Mouse (Mus musculus) kidney, postnatal 0 days (tissue): Measurements from ENCODE around the gene Unc93b1. TPM values are rescaled to one million over a fixed set of nuclear protein-coding genes. Genes with fewer than 3 reads are reported as not detected.

Experiments used
- ATAC-seq: fragments of 200-750 bp; cut with Nextera tagmentation; replicated peaks from 2 replicates; pipeline ENCODE4 v1.8.0; 2017; ENCODE audit warnings: low read depth, moderate number of reproducible peaks, moderate TSS enrichment, moderate library complexity; ENCODE audit not compliant: low FRiP score
- DNase-seq: peaks from one replicate; pipeline ENCODE4 v3.0.0-alpha.2; 2016; ENCODE audit warnings: low spot score
- H3K27ac ChIP-seq: fragments of 300-500 bp; sonication (generic); 2 replicates; pipeline ENCODE4 v1.5.1; 2014; ENCODE audit warnings: mild to moderate bottlenecking
- H3K27me3 ChIP-seq: fragments of 300-500 bp; sonication (generic); 2 replicates; pipeline ENCODE4 v1.6.1; 2014; ENCODE audit warnings: low read length, mixed read lengths; ENCODE audit not compliant: insufficient read depth
- H3K36me3 ChIP-seq: fragments of 300-500 bp; sonication (generic); 2 replicates; pipeline ENCODE4 v1.6.1; 2014; ENCODE audit warnings: low read length, mixed read lengths; ENCODE audit not compliant: insufficient read depth
- H3K4me1 ChIP-seq: fragments of 300-500 bp; sonication (generic); replicated peaks from 2 replicates; pipeline ENCODE4 v1.6.1; 2014; ENCODE audit warnings: antibody characterized with exemption, low read length, mixed read lengths; ENCODE audit not compliant: insufficient read depth
- H3K4me2 ChIP-seq: fragments of 300-500 bp; sonication (generic); 2 replicates; pipeline ENCODE4 v1.6.1; 2014; ENCODE audit warnings: mild to moderate bottlenecking, low read length, moderate library complexity, mixed read lengths
- H3K4me3 ChIP-seq: fragments of 300-500 bp; sonication (generic); replicated peaks from 2 replicates; pipeline ENCODE4 v1.5.1; 2014; ENCODE audit warnings: low read depth, low read length
- H3K9ac ChIP-seq: fragments of 300-500 bp; sonication (generic); 2 replicates; pipeline ENCODE4 v1.6.1; 2014; ENCODE audit warnings: low read depth, low read length
- H3K9me3 ChIP-seq: fragments of 300-500 bp; sonication (generic); replicated peaks from 2 replicates; pipeline ENCODE4 v1.6.1; 2016; ENCODE audit warnings: low read length, inconsistent platforms, mixed read lengths
- CTCF ChIP-seq: IDR thresholded peaks from 2 replicates; pipeline ENCODE4 v1.5.1; 2016; ENCODE audit warnings: antibody characterized with exemption, low read depth, mild to moderate bottlenecking, moderate library complexity
- WGBS: fragments of 180-500 bp; shearing (Covaris S2); extraction: QIAGEN DNeasy Blood & Tissue Kit; methylation state at CpG from one replicate; pipeline ENCODE4 v1.1.7; 2014; 5-methylcytosine and 5-hydroxymethylcytosine counted together
- polyA plus RNA-seq: library from polyadenylated mRNA; unstranded; fragments of >200 nt; fragmentation: Nextera tagmentation; extraction: Ambion mirVana; gene quantifications from 2 replicates; pipeline ENCODE4 v1.2.1, GENCODE M21; 2015

Gene Unc93b1
- polyA plus RNA-seq, 1 experiment from 2014 or later = 24.2 TPM

GRCm38 (mm10) chr19:3905261-3905969 is 29.6 kb upstream of the Unc93b1 start:
- 0 out of 2 replicates have a peak, but pooled peaks have one; percentile 8 for ATAC-seq
- H3K4me1 ChIP-seq = peaks cover 25% of the 10 kb centered on the region
- WGBS = 16% methylated on average over 6 of the region's 6 CpGs
- H3K9me3 ChIP-seq = no peaks in the 10 kb centered on the region
- DNase-seq = peak; percentile 77
- H3K4me3 ChIP-seq = peak overlapping the region; percentile 74
- no peaks in the 10 kb centered on the region for H3K27me3 ChIP-seq
- no peak for TF ChIP-seq CTCF
- peak overlapping the region; percentile 71; the same call in 1 of the 2 replicates for H3K9ac ChIP-seq
- H3K4me2 ChIP-seq = peak overlapping the region; percentile 84
- H3K36me3 ChIP-seq = peaks cover 47% of the 10 kb centered on the region
- peak overlapping the region; percentile 87 for H3K27ac ChIP-seq

- Histone ChIP-seq H3K4me1 (peaks cover 25% of the 10 kb centered on the region), H3K9me3 (no peaks in the 10 kb centered on the region), H3K9ac (peak overlapping the region; percentile 71), H3K4me2 (peak overlapping the region; percentile 84), H3K4me3 (peak overlapping the region; percentile 74), H3K27me3 (no peaks in the 10 kb centered on the region), H3K27ac (peak overlapping the region; percentile 87), H3K36me3 (peaks cover 53% of the 10 kb centered on the region)
- DNase-seq (no peak), ATAC-seq (no peak)
- WGBS = 10% methylated on average over 10 of the region's 10 CpGs
- TF ChIP-seq CTCF = no peak
Measured at GRCm38 (mm10) chr19:3906326-3906725, 28.7 kb upstream of the Unc93b1 start.

- Histone ChIP-seq H3K9ac (peak within 1 kb of the TSS; percentile 71), H3K27ac (peak within 1 kb of the TSS; percentile 87), H3K9me3 (no peaks in the 10 kb centered on the region), H3K4me1 (peaks cover 29% of the 10 kb centered on the region), H3K36me3 (peaks cover 45% of the 10 kb centered on the region), H3K4me2 (peak within 1 kb of the TSS; percentile 84), H3K27me3 (no peaks in the 10 kb centered on the region), H3K4me3 (peak within 1 kb of the TSS; percentile 74)
- DNase-seq (peak; percentile 86), ATAC-seq (peak; percentile 74)
- no peak for TF ChIP-seq CTCF
- 4% methylated on average over 36 of the region's 36 CpGs for WGBS
Measured at GRCm38 (mm10) chr19:3906795-3907786, 27.9 kb upstream of the Unc93b1 start, which contains the start of gene Tcirg1. Gene Tcirg1 (minus strand): TSS chr19:3907133.

- Histone ChIP-seq H3K27ac (no peak overlapping the region), H3K4me3 (peak overlapping the region; percentile 74), H3K27me3 (no peaks in the 10 kb centered on the region), H3K4me1 (peaks cover 29% of the 10 kb centered on the region), H3K9ac (0 out of 2 replicates have a peak overlapping the region, but pooled peaks have one; percentile 71), H3K4me2 (peak overlapping the region; percentile 84), H3K9me3 (no peaks in the 10 kb centered on the region), H3K36me3 (peaks cover 35% of the 10 kb centered on the region)
- ATAC-seq = no peak
- TF ChIP-seq CTCF = no peak
- DNase-seq = no peak
- WGBS = 68% methylated on average over 8 of the region's 8 CpGs
Measured at GRCm38 (mm10) chr19:3907876-3908660, 26.9 kb upstream of the Unc93b1 start.

- Histone ChIP-seq H3K27me3 (no peaks in the 10 kb centered on the region), H3K4me3 (no peak overlapping the region), H3K4me2 (no peak overlapping the region), H3K9ac (no peak overlapping the region), H3K27ac (no peak overlapping the region), H3K9me3 (no peaks in the 10 kb centered on the region), H3K4me1 (peaks cover 25% of the 10 kb centered on the region), H3K36me3 (peaks cover 26% of the 10 kb centered on the region)
- 70% methylated on average over 5 of the region's 5 CpGs for whole genome bisulfite sequencing
- TF ChIP-seq CTCF = no peak
- no peak for DNase-seq
- no peak for ATAC-seq
Measured at GRCm38 (mm10) chr19:3910206-3910605, 24.8 kb upstream of the Unc93b1 start.
